Mouse (Mus musculus) cerebellum, adult 9-10 months (tissue): ENCODE data around the gene Klf9.
A peak's percentile ranks its signal among the peaks of the same experiment; 100 is the strongest.
"Not testable (repeated sequence)": the region's sequence is repeated elsewhere in the genome, so short reads cannot be mapped to it uniquely, and the experiment has no call there.

Experiments
- DNase-seq: peaks from one replicate; pipeline ENCODE4 v3.0.0; 2022

The Klf9 gene

GRCm38 (mm10) chr19:23141391-23142281, 610 bp downstream of the Klf9 start:
- DNase-seq: peak; percentile 90

- no peak for DNase-seq
Measured at GRCm38 (mm10) chr19:23142427-23143073, 1.5 kb downstream of the Klf9 start.

- peak; percentile 68 for DNase-seq
Measured at GRCm38 (mm10) chr19:23143074-23143445, 2.0 kb downstream of the Klf9 start.

GRCm38 (mm10) chr19:23143541-23143940, 2.5 kb downstream of the Klf9 start:
- no peak for DNase-seq

GRCm38 (mm10) chr19:23144031-23144430, 3.0 kb downstream of the Klf9 start:
- peak; percentile 60 for DNase-seq

GRCm38 (mm10) chr19:23145146-23145545, 4.1 kb downstream of the Klf9 start:
- no peak for DNase-seq

GRCm38 (mm10) chr19:23145575-23145974, 4.5 kb downstream of the Klf9 start:
- DNase-seq: not testable (repeated sequence)

- DNase-seq: peak; percentile 80
Measured at GRCm38 (mm10) chr19:23146409-23146861, 5.4 kb downstream of the Klf9 start.

GRCm38 (mm10) chr19:23147026-23147966, 6.3 kb downstream of the Klf9 start:
- no peak for DNase-seq

GRCm38 (mm10) chr19:23149465-23150410, 8.7 kb downstream of the Klf9 start:
- peak; percentile 71 for DNase-seq

GRCm38 (mm10) chr19:23150556-23151265, 9.7 kb downstream of the Klf9 start:
- DNase-seq: peak; percentile 39

- no peak for DNase-seq
Measured at GRCm38 (mm10) chr19:23151651-23152070, 10.6 kb downstream of the Klf9 start.

- no peak for DNase-seq
Measured at GRCm38 (mm10) chr19:23152201-23152640, 11.2 kb downstream of the Klf9 start.

- DNase-seq: no peak
Measured at GRCm38 (mm10) chr19:23152771-23153605, 12.0 kb downstream of the Klf9 start.

GRCm38 (mm10) chr19:23153606-23154127, 12.6 kb downstream of the Klf9 start:
- DNase-seq: no peak

GRCm38 (mm10) chr19:23159780-23160395, 18.9 kb downstream of the Klf9 start:
- DNase-seq: peak; percentile 46

- DNase-seq: peak; percentile 78
Measured at GRCm38 (mm10) chr19:23162387-23162809, 21.4 kb downstream of the Klf9 start.

- DNase-seq: no peak
Measured at GRCm38 (mm10) chr19:23162877-23163276, 21.9 kb downstream of the Klf9 start.

GRCm38 (mm10) chr19:23163361-23163760, 22.3 kb downstream of the Klf9 start:
- DNase-seq: peak; percentile 37
